Mouse (Mus musculus): ENCODE data around the gene Tma16.
A peak's percentile ranks its signal among the peaks of the same experiment; 100 is the strongest.

Gene Tma16

DNA sequence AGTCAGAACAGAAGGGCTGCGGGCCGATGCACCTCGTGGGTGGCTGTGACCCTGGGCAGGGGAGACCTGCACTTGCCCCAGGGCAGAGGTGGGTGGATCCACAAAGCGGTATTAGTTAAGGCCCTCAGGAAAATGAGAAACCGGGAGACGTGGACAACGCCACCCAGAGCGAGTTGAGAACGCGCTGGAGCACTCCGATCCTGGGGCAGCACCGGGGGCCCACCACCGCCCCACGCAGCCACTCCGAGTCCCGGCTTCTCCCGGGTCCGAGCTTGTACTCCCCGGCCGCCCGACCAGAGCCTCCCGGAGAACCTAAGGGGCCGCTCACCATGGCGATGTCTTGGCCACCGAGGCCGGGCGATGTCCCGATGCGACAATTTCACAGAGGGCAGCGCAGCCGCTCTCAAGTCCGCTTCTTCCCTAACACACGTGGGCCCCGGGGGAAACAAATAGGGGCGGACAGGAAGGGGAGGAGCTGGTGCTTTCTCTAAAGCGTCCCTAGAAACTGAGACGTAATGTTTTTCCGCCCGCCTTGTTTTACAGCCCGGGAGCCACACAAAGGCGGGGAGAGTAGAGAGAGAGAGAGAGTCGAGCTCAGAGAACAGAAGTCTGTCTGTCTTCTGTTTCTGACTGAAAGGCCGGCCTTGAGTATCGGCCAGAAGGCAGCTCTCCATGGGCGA lies at the start of gene Tma16:
TSS of gene Tma16 (minus strand) at position 447 of the 680 bp plus-strand sequence.
- DNase-seq (ENCODE audit: extremely low read depth, low read depth) = peak; percentile 71

DNA sequence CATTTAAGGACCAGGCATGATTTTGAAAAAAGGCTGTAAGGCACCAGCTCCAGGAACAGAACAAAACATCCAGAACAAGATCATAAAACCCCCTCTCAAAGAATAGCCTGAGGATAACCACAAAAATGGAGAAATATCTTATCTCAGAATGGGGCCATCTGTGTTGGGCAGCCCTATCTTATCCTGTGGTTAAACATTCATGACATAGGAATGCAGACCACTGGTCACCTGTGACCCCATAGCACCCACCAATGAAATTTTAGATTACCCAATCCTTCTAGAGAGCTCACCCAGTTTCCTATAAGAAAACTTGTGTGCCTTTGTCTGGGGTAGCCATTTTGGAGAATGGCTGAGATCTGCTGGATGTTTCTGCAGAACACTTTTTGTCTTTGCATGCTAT lies 34.2 kb upstream of the Tma16 start:
- DNase-seq (ENCODE audit: extremely low read depth, low read depth) = peak; percentile 2

DNA sequence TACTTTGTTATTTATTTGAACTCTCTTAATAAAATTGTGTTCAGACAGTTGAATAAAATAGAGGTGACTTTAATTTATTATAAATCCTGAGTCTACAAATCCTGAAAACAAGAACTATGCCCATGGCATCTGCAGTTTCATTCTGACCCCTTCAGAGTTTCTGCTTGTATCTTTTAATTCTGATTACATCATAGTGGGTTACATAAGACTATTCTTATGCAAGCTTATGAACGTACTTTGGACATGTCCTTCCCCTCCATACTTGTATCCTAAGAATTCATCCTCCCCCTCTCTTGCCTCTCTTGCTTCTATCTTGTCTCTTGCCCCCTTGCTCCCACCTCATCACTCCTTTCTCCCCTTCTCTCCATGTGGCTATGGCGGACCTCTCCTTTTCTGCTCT lies 32.8 kb upstream of the Tma16 start:
- no peak for DNase-seq (ENCODE audit: extremely low read depth, low read depth)

DNA sequence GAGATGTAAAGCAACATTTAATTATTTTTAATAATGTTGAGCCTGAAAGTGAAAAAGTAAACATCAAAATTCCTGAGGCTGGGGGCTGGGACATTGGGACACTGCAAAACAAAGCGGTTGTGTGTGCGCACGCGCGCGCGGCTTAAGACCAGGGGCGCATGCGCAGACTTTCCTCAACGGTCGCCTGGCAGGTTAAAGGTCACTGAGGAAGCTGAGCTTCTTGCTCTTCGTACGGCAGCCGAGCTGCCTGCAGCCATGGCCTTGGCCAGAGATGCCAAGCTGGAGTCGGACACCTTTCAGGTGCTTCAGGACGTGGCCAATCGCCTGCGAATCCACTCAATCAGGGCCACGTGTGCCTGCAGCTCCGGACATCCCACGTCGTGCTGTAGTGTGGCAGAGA lies 25.2 kb upstream of the Tma16 start, which contains the start of gene Tktl2:
TSS of gene Tktl2 (plus strand) at position 220 of the 400 bp plus-strand sequence.
- DNase-seq (ENCODE audit: extremely low read depth, low read depth) = no peak

- no peak for DNase-seq (ENCODE audit: extremely low read depth, low read depth)
Observed at GRCm38 (mm10) chr8:66503381-66503780, 17.1 kb upstream of the Tma16 start.

GRCm38 (mm10) chr8:66496998-66497577 lies 10.8 kb upstream of the Tma16 start:
- peak; percentile 63 for DNase-seq (ENCODE audit: extremely low read depth, low read depth)

GRCm38 (mm10) chr8:66495726-66496125 lies 9.4 kb upstream of the Tma16 start:
- DNase-seq (ENCODE audit: extremely low read depth, low read depth) = no peak

DNA sequence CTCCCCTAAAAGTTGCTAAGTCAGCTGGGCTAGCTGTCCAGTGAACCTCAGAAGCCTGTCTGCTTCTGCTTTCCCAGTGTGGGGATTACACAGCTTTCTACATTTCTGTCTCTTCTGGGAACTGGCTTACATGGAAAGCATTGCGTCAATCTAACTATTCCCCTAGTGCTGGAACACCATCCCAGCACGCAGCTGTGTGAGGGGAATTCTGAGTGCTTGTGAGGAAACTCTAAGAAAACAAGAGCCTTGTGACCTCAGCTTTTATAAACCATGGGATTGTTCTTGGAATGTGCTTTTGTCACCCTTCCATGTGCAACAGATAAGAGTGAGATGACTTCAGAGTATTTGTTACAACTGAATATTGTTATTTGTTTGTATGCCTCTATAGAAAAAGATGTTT lies 8.2 kb upstream of the Tma16 start:
- DNase-seq (ENCODE audit: extremely low read depth, low read depth) = no peak

DNA sequence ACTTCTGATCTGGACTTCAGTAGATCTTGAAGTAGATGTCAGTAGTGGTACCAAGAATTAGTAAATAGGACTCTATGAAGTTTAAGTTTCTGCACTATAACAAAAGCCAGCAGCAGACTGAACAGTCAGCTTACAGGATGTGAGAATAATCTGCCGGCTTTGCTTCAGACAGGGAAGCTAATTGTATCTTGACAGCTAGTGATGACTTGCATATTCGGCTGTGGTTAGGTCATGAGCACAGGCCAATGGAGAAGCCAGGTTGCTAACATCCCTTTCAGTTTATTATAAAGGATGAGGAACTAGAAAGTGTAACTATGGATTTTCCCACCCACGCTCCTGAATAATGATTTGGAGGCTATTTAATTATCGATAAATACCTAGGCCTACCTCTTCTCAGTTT lies 4.3 kb upstream of the Tma16 start:
- DNase-seq (ENCODE audit: extremely low read depth, low read depth) = peak; percentile 81

DNA sequence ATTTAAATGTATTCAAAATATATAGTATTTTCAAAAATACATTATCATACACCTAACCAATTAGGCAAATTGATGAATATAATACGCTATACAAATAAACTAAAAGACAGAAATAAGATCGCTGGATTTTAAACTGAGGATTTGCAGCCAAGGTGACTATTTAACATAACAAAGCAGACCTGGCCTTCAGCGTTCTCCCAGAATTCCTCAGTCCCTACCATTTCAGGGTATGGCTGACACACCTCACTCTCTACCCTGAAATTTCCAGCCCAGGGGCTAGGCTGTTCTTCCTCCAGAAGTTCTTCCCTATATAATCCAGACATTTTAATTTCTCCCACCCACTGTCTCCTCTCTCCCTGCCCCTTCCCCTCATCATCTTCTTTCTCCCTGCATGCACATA lies 2.2 kb upstream of the Tma16 start:
- no peak for DNase-seq (ENCODE audit: extremely low read depth, low read depth)

DNA sequence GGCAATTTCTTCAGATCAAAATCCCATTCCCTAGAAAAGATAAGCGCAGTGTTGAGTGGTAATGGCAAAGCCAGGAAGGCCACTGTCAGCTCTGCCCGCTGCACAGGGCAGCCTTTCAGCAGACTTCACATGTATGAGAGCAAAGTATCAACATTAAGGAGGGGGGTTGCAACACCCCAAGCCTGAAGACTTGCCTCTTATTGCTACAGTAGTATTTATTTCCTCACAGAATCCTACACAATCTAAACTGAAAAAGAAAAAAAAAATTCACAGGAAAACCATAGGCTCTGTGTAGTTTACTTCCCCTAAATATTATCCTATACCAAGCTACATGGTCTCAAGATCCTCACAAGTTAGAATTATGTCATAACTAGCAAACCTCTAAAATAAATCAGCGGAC lies 9.4 kb downstream of the Tma16 start:
- DNase-seq (ENCODE audit: extremely low read depth, low read depth) = no peak

DNA sequence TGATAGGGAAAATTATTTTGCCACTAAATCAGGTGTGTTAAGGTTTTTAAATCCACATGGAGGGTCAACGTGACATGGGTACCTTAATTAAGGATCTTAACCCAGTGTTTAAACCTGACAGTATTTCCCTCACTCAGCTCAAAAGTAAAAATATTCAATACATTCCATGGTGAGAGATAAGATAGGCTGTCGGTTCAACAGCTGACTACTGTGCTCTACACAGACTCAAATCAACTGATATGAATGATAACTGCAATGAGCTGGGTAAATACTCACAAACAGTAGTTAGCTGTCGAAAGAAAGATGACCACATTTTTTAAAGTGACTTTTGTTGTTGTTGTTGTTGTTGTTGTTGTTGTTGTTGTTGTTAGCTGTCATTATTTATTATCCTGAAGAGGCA lies 16.5 kb downstream of the Tma16 start:
- no peak for DNase-seq (ENCODE audit: extremely low read depth, low read depth)

DNA sequence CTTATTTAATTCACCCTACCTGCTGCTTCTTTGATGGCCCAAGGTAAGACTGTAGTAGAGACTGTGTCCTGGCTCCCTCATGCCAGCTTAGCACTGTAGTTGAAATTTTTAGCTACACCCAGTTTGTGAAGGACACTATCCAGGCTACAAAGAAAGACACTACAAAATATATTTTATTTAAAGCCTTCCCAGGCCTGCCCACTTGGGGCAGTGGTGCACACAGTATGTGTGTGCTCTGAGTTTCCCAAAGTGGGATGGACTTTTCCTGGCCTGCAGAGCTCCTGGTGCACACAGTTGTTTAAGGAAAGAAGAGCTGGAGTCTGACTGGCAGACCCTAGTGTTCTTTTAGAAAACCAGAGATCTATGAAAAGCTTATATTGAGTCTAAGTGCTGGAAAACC lies 29.3 kb downstream of the Tma16 start:
- no peak for DNase-seq (ENCODE audit: extremely low read depth, low read depth)

DNA sequence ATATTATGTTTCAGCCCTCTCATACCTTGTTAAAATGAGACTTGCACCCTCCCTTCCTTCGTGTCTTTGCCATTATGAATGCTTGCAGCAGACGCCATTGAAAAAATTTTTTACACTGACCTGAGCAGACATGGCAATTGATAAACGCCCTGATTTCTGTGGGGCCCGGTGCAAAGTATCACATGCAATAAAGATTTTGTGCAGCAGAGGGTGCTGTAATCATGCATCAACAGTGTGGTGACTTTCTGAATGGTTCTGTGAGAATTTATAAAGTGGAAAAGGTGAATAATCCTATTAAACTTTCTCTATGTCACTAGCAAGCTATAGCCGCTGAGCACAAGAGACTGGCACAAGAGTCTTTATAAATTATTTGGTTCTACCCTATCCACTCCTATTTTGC lies 35.6 kb downstream of the Tma16 start:
- DNase-seq (ENCODE audit: extremely low read depth, low read depth) = no peak

- DNase-seq (ENCODE audit: extremely low read depth, low read depth) = no peak
Observed at GRCm38 (mm10) chr8:66445351-66445750, 41.0 kb downstream of the Tma16 start.

DNA sequence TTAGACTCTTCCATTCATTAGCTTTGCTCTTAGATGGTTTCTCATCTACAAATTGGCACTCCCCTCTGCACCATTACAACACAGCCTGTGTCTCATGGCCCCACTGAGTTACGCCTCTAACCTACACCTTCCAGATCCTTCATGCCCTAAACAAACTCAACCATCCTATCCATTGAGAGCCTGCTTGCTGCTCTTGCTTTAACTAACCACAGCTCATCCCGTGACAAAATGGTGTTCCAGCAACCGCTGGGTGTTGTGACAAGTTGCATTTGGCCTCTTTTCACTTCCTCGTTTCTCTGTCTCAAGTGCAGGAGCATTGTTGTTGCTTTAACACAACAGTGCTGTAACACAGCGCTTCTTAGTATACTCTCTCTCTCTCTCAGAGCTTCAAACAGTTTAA lies 42.2 kb downstream of the Tma16 start:
- DNase-seq (ENCODE audit: extremely low read depth, low read depth) = no peak

DNA sequence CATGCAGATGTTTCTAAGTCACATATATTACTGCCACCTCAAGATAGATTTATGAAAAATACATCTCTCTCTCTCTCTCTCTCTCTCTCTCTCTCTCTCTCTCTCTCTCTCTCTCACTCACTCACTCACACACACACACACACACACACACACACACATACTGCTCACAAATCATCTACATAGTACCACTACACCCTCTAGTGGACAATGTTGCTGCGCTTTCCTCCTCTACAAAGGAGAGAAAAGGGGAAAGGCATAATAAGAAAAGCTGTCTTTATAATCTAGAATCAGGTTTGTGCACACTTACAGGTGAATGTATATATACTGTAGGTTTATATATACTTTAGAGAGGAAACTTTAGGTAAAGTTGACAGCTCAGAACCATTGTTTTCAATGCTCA lies 43.6 kb downstream of the Tma16 start:
- no peak for DNase-seq (ENCODE audit: extremely low read depth, low read depth)

DNA sequence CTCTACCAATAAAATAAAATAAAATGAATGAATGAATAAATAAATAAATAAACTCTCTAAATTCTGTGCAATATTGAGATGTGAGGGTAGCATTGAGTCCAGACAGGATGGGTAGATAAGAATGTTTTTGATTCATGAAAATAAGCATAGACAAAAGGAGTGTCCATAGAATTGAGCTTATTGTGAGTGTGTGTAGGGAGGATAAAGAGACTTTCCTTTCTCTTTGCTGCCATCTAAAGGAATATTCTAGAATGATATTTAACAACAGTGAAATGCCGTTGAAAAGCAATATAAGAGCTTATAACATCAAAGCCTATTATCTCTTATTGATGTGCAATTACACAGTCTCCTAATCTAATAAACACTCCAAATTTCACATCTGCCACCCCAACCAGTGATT lies 45.2 kb downstream of the Tma16 start:
- no peak for DNase-seq (ENCODE audit: extremely low read depth, low read depth)

- DNase-seq (ENCODE audit: extremely low read depth, low read depth) = no peak
Observed at GRCm38 (mm10) chr8:66438468-66438867, 47.9 kb downstream of the Tma16 start.

DNA sequence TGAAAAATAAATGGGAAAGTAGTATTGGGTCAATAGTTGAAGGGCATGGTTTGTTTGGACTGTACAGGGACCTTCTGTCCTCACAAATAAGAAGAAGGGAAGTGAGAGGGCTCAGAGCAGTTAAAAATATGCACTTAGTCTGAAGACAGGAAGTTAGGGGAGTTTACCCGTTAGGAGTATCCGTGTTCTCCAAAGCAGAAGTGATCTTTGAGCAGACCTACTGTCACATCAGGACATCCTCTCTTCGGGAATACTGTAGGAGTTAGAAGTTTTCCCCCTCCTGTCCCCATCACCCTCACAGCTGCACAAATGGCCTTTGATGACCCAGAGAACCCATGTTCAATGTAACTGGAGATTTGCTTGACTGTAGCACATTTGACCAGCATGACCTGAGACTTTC lies 48.4 kb downstream of the Tma16 start:
- DNase-seq (ENCODE audit: extremely low read depth, low read depth) = no peak

DNA sequence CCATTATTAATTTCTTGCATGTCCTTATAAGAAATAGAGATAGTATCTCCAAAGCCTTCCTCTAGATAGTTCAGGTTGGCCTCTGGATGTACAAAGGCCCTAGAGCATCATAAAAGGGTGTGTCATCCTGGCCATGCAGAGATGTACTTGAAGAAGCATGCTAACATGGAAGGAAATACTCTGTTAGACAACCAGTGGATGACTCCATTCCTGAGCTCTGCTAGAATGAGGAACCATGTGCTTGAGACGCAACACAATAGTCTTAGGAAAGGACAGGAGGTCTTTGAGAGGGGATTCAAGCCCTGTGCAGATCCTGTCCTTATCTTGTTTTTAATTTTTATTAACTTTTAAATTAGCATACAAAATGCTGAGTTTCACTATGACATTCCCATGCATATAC lies 49.5 kb downstream of the Tma16 start:
- DNase-seq (ENCODE audit: extremely low read depth, low read depth) = no peak

- no peak for DNase-seq (ENCODE audit: extremely low read depth, low read depth)
Observed at GRCm38 (mm10) chr8:66433577-66433976, 52.8 kb downstream of the Tma16 start.

DNA sequence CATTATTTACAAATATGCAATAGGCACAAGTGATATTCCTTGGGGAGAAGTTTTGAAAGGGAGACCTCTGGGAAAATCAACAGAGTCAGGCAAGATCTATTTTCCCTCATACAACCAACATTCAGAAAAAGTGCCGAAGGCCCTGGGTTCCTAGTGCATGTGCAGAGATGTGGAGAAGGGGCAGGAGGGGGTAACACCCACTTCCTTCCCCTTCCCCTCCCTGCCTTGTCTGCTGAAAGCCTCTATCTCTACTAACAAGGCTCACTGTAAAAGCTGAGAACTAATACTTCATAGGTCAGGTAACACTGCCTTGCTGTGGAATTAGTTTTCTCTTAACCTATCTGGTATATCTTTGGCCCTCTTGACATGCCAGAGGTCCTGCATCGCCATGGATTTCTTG lies 55.7 kb downstream of the Tma16 start:
- DNase-seq (ENCODE audit: extremely low read depth, low read depth) = no peak

Measured in MEL-GATA-1-ER (cell line).